Mouse (Mus musculus): ENCODE measurements around the gene Galnt10. TPM values are rescaled to one million over a fixed set of nuclear protein-coding genes. Genes with fewer than 3 reads are reported as not detected.

Gene Galnt10
- polyA plus RNA-seq, 1 experiment from 2014 or later, result 20.7 TPM

- Histone ChIP-seq H3K27ac (peak overlapping the region; percentile 52; the same call in 1 of the 2 replicates), H3K4me1 (peaks cover 19% of the 10 kb centered on the region), H3K9me3 (0 out of 2 replicates have a peak, but pooled peaks cover 4% of the 10 kb centered on the region), H3K4me3 (no peak overlapping the region), H3K27me3 (ENCODE audit: insufficient read depth, poor library complexity, severe bottlenecking) (no peaks in the 10 kb centered on the region), H3K36me3 (peaks cover 7% of the 10 kb centered on the region; the same call in 1 of the 2 replicates)
- WGBS, result 70% methylated on average over 5 of the region's 5 CpGs
- no peak for DNase-seq (ENCODE audit: low spot score)
Observed at GRCm38 (mm10) chr11:57701956-57702355, 56.7 kb downstream of the Galnt10 start.

GRCm38 (mm10) chr11:57706620-57707019 lies 61.4 kb downstream of the Galnt10 start:
- DNase-seq (ENCODE audit: low spot score), result no peak
- no peaks in the 10 kb centered on the region for H3K27me3 ChIP-seq (ENCODE audit: insufficient read depth, poor library complexity, severe bottlenecking)
- 87% methylated on average over 1 of the region's 1 CpGs for WGBS
- peaks cover 14% of the 10 kb centered on the region; the same call in 1 of the 2 replicates for H3K36me3 ChIP-seq
- H3K4me3 ChIP-seq, result no peak overlapping the region
- H3K9me3 ChIP-seq, result 0 out of 2 replicates have a peak, but pooled peaks cover 4% of the 10 kb centered on the region
- H3K4me1 ChIP-seq, result peaks cover 12% of the 10 kb centered on the region
- no peak overlapping the region for H3K27ac ChIP-seq

DNA sequence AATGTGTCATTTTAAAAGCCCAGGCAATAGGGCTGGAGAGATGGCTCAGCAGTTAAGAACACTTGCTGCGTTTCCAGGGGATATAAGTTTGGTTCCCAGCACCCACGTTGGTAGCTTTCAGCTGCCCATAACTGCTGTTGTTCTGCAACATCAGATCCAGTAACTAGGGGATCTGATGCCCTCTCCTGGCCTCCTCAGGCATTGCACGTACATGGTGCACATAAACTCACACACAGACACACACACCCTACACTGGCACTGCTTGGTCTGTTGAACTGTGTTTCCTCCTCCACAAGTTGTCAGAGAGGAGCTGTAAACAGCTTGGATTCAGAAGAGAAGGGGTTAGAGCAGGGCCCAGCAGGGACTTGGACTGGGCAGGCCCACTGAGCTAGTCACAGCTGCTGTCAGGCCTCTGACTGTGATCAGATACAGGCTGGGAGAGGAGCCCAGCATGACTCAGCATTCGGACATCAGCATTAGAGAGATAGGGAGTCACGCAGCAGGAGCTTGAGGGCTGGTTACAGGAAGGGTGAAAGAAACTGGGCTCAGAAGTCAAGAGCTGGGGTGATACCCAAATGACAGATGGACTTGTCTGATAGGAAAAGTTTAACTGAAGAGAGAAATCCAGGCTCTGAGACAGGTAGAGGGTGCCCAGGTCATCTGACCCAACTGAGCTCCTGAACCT lies 62.0 kb downstream of the Galnt10 start:
- H3K36me3 ChIP-seq, result peaks cover 14% of the 10 kb centered on the region; the same call in 1 of the 2 replicates
- WGBS, result 78% methylated on average over 5 of the region's 5 CpGs
- no peaks in the 10 kb centered on the region for H3K27me3 ChIP-seq (ENCODE audit: insufficient read depth, poor library complexity, severe bottlenecking)
- no peak overlapping the region for H3K4me3 ChIP-seq
- 0 out of 2 replicates have a peak, but pooled peaks cover 4% of the 10 kb centered on the region for H3K9me3 ChIP-seq
- DNase-seq (ENCODE audit: low spot score), result peak; percentile 88
- H3K27ac ChIP-seq, result no peak overlapping the region
- 0 out of 2 replicates have a peak, but pooled peaks cover 5% of the 10 kb centered on the region for H3K4me1 ChIP-seq

- Histone ChIP-seq H3K27me3 (ENCODE audit: insufficient read depth, poor library complexity, severe bottlenecking) (no peaks in the 10 kb centered on the region), H3K36me3 (peaks cover 14% of the 10 kb centered on the region; the same call in 1 of the 2 replicates), H3K4me3 (no peak overlapping the region), H3K4me1 (0 out of 2 replicates have a peak, but pooled peaks cover 5% of the 10 kb centered on the region), H3K27ac (no peak overlapping the region; the same call in 1 of the 2 replicates), H3K9me3 (0 out of 2 replicates have a peak, but pooled peaks cover 4% of the 10 kb centered on the region)
- WGBS, result 77% methylated on average over 22 of the region's 22 CpGs
- DNase-seq (ENCODE audit: low spot score), result no peak
Observed at GRCm38 (mm10) chr11:57708174-57709154, 63.2 kb downstream of the Galnt10 start.

GRCm38 (mm10) chr11:57713960-57714359 lies 68.7 kb downstream of the Galnt10 start:
- H3K27me3 ChIP-seq (ENCODE audit: insufficient read depth, poor library complexity, severe bottlenecking), result no peaks in the 10 kb centered on the region
- H3K27ac ChIP-seq, result no peak overlapping the region
- H3K4me1 ChIP-seq, result peaks cover 7% of the 10 kb centered on the region; the same call in 1 of the 2 replicates
- no peaks in the 10 kb centered on the region for H3K9me3 ChIP-seq
- 76% methylated on average over 6 of the region's 6 CpGs for WGBS
- no peak overlapping the region for H3K4me3 ChIP-seq
- H3K36me3 ChIP-seq, result peaks cover 4% of the 10 kb centered on the region; the same call in 1 of the 2 replicates
- no peak for DNase-seq (ENCODE audit: low spot score)

DNA sequence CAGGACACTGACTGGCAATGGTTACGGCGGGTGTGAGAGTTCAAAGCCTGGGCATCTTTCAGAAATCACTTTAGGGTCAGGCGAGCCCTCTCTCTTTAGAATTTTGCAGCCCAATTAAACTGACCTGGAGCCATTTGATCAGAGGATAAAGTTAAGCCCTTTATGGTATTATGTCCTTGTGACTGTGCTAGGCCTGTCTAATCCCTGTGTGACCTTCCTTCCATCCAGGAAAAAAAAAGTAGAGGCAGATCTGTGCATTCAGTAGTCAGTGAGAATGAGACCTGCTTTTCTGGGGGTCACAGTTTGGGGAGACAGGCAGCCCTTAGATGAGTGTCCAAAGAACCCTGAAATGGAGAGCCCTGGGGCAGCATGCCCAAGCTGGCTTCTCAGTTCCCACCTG lies 71.5 kb downstream of the Galnt10 start:
- H3K27me3 ChIP-seq (ENCODE audit: insufficient read depth, poor library complexity, severe bottlenecking), result no peaks in the 10 kb centered on the region
- H3K27ac ChIP-seq, result no peak overlapping the region
- no peak for DNase-seq (ENCODE audit: low spot score)
- no peaks in the 10 kb centered on the region for H3K9me3 ChIP-seq
- H3K36me3 ChIP-seq, result no peaks in the 10 kb centered on the region
- H3K4me1 ChIP-seq, result peaks cover 11% of the 10 kb centered on the region; the same call in 1 of the 2 replicates
- no peak overlapping the region for H3K4me3 ChIP-seq
- WGBS, result 77% methylated on average over 3 of the region's 3 CpGs

- H3K9me3 ChIP-seq, result no peaks in the 10 kb centered on the region
- no peak for DNase-seq (ENCODE audit: low spot score)
- peaks cover 11% of the 10 kb centered on the region; the same call in 1 of the 2 replicates for H3K4me1 ChIP-seq
- H3K27ac ChIP-seq, result no peak overlapping the region
- no peak overlapping the region for H3K4me3 ChIP-seq
- 85% methylated on average over 3 of the region's 3 CpGs for WGBS
- H3K27me3 ChIP-seq (ENCODE audit: insufficient read depth, poor library complexity, severe bottlenecking), result no peaks in the 10 kb centered on the region
- no peaks in the 10 kb centered on the region for H3K36me3 ChIP-seq
Observed at GRCm38 (mm10) chr11:57717432-57717831, 72.2 kb downstream of the Galnt10 start.

DNA sequence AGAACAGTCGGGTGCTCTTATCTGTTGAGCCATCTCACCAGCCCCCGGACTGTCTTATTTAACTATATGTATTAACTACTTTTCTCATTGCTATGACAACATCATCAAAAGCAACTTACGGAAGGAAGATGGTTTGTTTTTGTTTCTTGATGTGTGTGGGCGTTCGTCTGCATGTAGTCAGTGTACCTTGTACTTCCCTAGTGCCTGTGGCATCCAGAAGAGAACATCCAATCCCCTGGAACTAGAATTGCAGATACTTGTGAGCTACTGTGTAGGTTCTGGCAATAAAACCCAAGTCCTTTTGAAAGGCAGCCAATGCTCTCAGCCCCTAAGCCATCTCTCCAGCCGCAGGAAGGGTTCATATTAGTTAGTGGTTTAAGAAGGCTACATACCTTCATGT lies 72.8 kb downstream of the Galnt10 start:
- WGBS, result 95% methylated on average over 6 of the region's 6 CpGs
- H3K4me1 ChIP-seq, result peaks cover 11% of the 10 kb centered on the region; the same call in 1 of the 2 replicates
- no peaks in the 10 kb centered on the region for H3K27me3 ChIP-seq (ENCODE audit: insufficient read depth, poor library complexity, severe bottlenecking)
- no peaks in the 10 kb centered on the region for H3K36me3 ChIP-seq
- H3K9me3 ChIP-seq, result no peaks in the 10 kb centered on the region
- H3K4me3 ChIP-seq, result no peak overlapping the region
- DNase-seq (ENCODE audit: low spot score), result no peak
- H3K27ac ChIP-seq, result no peak overlapping the region

DNA sequence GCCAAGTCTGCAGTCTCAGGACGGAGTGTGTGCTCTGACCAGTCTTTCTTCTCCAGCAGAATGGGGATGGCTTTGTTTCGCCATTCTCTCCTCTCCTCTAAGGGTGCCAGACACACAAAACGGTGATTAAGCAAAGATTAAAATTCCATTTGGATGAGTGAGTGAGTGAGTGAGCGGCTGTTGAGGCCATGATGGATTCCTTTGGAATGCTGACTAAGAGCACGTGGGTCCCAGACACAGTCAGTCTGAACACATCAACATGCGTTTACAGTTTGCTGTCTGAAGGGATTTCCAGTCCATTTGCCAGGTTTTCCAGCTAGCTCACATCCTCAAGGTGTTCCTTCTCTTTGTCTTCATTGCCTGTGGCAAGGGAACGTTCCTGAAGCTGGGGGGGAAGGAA lies 74.4 kb downstream of the Galnt10 start:
- WGBS, result 38% methylated on average over 7 of the region's 7 CpGs
- Histone ChIP-seq H3K27ac (no peak overlapping the region), H3K4me3 (no peak overlapping the region), H3K9me3 (no peaks in the 10 kb centered on the region), H3K27me3 (ENCODE audit: insufficient read depth, poor library complexity, severe bottlenecking) (no peaks in the 10 kb centered on the region), H3K4me1 (peaks cover 11% of the 10 kb centered on the region; the same call in 1 of the 2 replicates), H3K36me3 (peaks cover 8% of the 10 kb centered on the region; the same call in 1 of the 2 replicates)
- DNase-seq (ENCODE audit: low spot score), result no peak

DNA sequence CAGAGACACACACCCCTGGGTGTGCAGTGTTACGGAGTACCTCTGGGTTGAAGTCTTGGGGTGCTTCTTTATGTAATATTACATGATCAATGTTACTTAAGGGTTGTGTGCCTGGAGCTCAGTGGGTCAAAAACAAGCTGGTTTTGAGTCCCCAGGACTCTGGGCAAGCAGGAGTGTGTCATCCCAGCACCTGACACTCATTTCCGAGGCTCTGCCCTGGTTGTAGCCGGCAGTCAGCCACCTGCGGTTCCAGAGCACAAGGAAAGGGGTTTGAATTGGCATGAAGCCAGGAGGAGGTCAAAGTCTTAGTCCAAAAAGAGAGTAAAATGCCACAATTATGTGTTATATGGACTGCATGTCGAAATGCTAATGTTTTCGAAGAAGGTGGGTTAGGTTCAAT lies 74.8 kb downstream of the Galnt10 start:
- Histone ChIP-seq H3K4me1 (peaks cover 11% of the 10 kb centered on the region; the same call in 1 of the 2 replicates), H3K9me3 (no peaks in the 10 kb centered on the region), H3K36me3 (peaks cover 8% of the 10 kb centered on the region; the same call in 1 of the 2 replicates), H3K27me3 (ENCODE audit: insufficient read depth, poor library complexity, severe bottlenecking) (no peaks in the 10 kb centered on the region), H3K27ac (no peak overlapping the region), H3K4me3 (no peak overlapping the region)
- DNase-seq (ENCODE audit: low spot score), result no peak
- WGBS, result 84% methylated on average over 6 of the region's 6 CpGs

DNA sequence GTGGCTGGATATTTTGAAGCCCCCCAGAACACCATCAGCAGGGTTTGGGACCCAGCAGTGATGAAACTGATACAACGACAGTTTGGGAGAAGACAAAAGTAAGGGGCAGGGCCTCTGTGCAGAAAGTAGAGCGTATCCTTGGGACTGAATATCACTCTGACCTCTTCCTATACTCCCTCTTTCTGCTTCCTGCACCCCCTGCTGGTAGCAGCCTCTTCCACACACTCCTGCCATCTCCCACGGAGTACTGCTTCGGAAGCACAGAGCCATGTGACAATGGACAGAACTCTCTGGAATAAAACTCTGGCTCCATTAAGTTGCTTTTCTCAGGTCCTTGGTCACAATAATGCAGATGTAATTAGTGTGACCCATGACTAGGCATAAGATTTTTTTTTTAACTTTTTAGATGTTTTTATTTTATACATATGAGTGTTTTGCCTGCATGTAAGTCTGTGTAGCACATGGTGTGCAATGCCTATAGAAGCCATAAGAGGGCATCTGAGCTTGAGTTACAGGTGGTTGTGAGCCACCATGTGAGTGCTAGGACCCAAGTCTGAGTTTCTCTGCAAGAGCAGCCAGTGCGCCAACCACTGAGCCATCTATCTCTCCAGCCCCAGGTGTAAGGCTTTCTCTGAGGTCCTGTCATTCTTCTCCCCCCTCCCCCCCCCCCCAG lies 79.7 kb downstream of the Galnt10 start:
- no peak for DNase-seq (ENCODE audit: low spot score)
- 93% methylated on average over 5 of the region's 5 CpGs for WGBS
- Histone ChIP-seq H3K36me3 (peaks cover 14% of the 10 kb centered on the region), H3K4me1 (0 out of 2 replicates have a peak, but pooled peaks cover 8% of the 10 kb centered on the region), H3K9me3 (no peaks in the 10 kb centered on the region), H3K27me3 (ENCODE audit: insufficient read depth, poor library complexity, severe bottlenecking) (no peaks in the 10 kb centered on the region), H3K27ac (no peak overlapping the region), H3K4me3 (no peak overlapping the region)

DNA sequence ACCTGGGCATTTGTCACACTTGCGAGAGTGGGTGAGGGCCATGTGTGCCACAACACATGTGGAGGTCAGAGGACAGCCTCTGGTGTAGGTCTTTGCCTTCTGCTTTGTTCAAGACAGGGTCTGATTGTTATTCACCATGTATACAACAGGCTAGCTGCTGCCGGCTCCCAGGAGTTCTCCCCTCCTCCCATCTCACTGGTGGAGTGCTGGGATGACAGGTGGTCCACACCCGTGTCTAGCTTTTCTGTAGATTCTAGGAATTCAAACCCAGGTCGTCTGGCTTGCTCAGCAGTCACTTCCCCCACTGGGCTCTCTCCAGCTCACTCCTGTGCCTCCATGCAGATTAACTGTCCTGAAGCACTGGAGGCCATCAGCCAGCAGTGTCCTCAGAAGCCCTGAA lies 80.7 kb downstream of the Galnt10 start:
- H3K27me3 ChIP-seq (ENCODE audit: insufficient read depth, poor library complexity, severe bottlenecking), result no peaks in the 10 kb centered on the region
- 60% methylated on average over 4 of the region's 4 CpGs for WGBS
- peaks cover 14% of the 10 kb centered on the region for H3K36me3 ChIP-seq
- DNase-seq (ENCODE audit: low spot score), result no peak
- H3K4me3 ChIP-seq, result no peak overlapping the region
- no peaks in the 10 kb centered on the region for H3K9me3 ChIP-seq
- 0 out of 2 replicates have a peak, but pooled peaks cover 8% of the 10 kb centered on the region for H3K4me1 ChIP-seq
- H3K27ac ChIP-seq, result no peak overlapping the region
